In the genomic region with DNA sequence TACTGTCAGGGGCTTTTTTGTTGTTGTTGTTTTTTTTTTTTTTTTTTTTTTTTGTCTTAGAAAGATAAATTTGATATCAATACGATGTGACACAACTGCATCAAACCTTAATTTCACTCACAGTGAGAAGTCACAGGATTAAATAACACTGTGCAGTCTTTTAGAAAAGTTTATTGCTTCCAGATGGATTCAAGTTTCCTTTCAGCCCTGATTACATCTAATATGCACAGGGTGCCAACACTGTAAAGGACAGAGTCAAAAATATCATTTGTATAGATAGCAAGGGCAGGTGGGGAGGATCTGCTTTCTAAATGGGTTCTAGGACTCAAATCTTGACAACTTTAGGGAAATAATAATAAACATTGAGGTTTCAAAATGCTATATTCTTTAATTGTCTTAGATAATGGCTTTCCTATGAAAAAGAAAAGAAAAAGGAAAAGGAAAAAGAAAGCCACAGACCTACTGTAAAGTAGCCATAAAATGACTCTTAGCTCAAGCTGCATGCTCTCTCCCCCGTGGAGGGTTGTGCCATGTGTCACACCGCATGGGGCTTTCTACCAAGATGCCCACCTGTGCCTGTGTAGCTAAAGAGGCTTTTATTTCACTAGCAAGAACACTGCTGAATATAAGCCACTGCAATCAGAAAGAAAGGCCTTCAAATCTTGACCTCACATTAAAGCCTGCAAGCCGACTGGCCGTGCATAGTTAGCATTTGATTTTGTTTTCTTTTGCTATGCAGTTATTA, we compare ENCODE assay signal across 38 mouse cellular contexts. TPM values are rescaled to one million over a fixed set of nuclear protein-coding genes. Genes with fewer than 3 reads are reported as not detected.
A peak's percentile ranks its signal among the peaks of the same experiment; 100 is the strongest.
DNase-seq lines count a peak whose midpoint lies in the region; ATAC-seq and TF ChIP-seq lines count a peak whose summit lies in the region.
"Had no signal": no experiment of that assay in that cellular context is flagged by ENCODE, and none has a peak within 500 bp of the region (broad histone marks: within the 10 kb centered on the region; RNA-seq: fewer than 3 reads in every experiment).

No protein-coding gene starts in this region.

- no peaks in the 10 kb centered on the region for H3K79me2 ChIP-seq in heart, adult 2 months (replicated peaks; ENCODE audit: control insufficient read depth, insufficient read depth, low read length)

- TF ChIP-seq POLR2A in heart, adult 2 months (IDR thresholded peaks at IDR 0.05; ENCODE audit: insufficient read depth, low read depth, low read length) = no peak

- no peak overlapping the region for H3K4me3 ChIP-seq in heart, adult 2 months
- no peak overlapping the region for H3K4me3 ChIP-seq in midbrain, postnatal 0 days (ENCODE audit: low read depth, low read length)
- H3K4me3 ChIP-seq in midbrain, embryonic 14.5 days (replicated peaks; ENCODE audit: low read depth, low read length) = no peak overlapping the region
- H3K4me3 ChIP-seq: embryonic facial prominence, embryonic 13.5 days; forebrain, embryonic 10.5 days; limb, embryonic 10.5 days; limb, embryonic 15.5 days; liver, embryonic 13.5 days; myocyte; neural tube, embryonic 12.5 days had no signal

- no peaks in the 10 kb centered on the region for H3K36me3 ChIP-seq in heart, adult 2 months (ENCODE audit: control insufficient read depth, insufficient read depth, low read length)
- no peaks in the 10 kb centered on the region for H3K36me3 ChIP-seq in midbrain, postnatal 0 days (ENCODE audit: insufficient read depth, low read length)
- no peaks in the 10 kb centered on the region for H3K36me3 ChIP-seq in midbrain, embryonic 14.5 days (ENCODE audit: control insufficient read depth, insufficient read depth, low read length)
- H3K36me3 ChIP-seq: embryonic facial prominence, embryonic 13.5 days; forebrain, embryonic 10.5 days; G1E; limb, embryonic 10.5 days; limb, embryonic 15.5 days; liver, embryonic 13.5 days; neural tube, embryonic 12.5 days had no signal

- no peak for TF ChIP-seq EP300 in heart, adult 2 months (IDR thresholded peaks at IDR 0.05; ENCODE audit: insufficient read depth, low read depth, low read length)

- 81% methylated on average over 5 of the region's 5 CpGs for WGBS in heart, adult 2 months
- WGBS in midbrain, postnatal 0 days = 75% methylated on average over 5 of the region's 5 CpGs
- 78% methylated on average over 5 of the region's 5 CpGs for WGBS in midbrain, embryonic 14.5 days

- no peaks in the 10 kb centered on the region for H3K27me3 ChIP-seq in heart, adult 2 months (ENCODE audit: control insufficient read depth, insufficient read depth, low read length)
- H3K27me3 ChIP-seq in midbrain, postnatal 0 days (ENCODE audit: insufficient read depth, low read length) = no peaks in the 10 kb centered on the region
- H3K27me3 ChIP-seq in midbrain, embryonic 14.5 days (ENCODE audit: control insufficient read depth, insufficient read depth, low read length) = no peaks in the 10 kb centered on the region
- H3K27me3 ChIP-seq: embryonic facial prominence, embryonic 13.5 days; limb, embryonic 15.5 days; liver, embryonic 13.5 days; neural tube, embryonic 12.5 days had no signal

- DNase-seq in heart, adult 11 months = peak; percentile 25
- no peak for DNase-seq in heart, adult 2 months
- DNase-seq in midbrain, postnatal 0 days (ENCODE audit: low spot score) = peak; percentile 81
- no peak for DNase-seq in midbrain, embryonic 14.5 days
- peak; percentile 94 for DNase-seq in cerebellum, adult 9-10 months
- DNase-seq in cerebellum, postnatal 36 days = peak; percentile 84 to 86
- no peak for DNase-seq in urinary bladder, postnatal 4 days (ENCODE audit: low spot score in 2 of 2)
- DNase-seq in adrenal gland, adult (ENCODE audit: inconsistent age in 2 of 2, low spot score in 1 of 2) = no peak
- DNase-seq: adrenal gland, postnatal 25 days; gastrocnemius, postnatal 14 days; heart, postnatal 36 days; kidney, adult 8-10 months; kidney, postnatal 4 days; liver, embryonic 13.5 days; lung, adult 18-20 months; lung, postnatal 4 days; right cerebral cortex, adult 18-20 months; spleen, adult 18-20 months; thymus, adult 18-20 months; thymus, postnatal 25 days had no signal

- H3K4me1 ChIP-seq in heart, adult 2 months (ENCODE audit: control insufficient read depth, insufficient read depth, low read length) = no peaks in the 10 kb centered on the region
- H3K4me1 ChIP-seq in midbrain, postnatal 0 days (ENCODE audit: insufficient read depth, low read length) = no peaks in the 10 kb centered on the region
- no peaks in the 10 kb centered on the region for H3K4me1 ChIP-seq in midbrain, embryonic 14.5 days (ENCODE audit: control insufficient read depth, insufficient read depth, low read length)
- H3K4me1 ChIP-seq: embryonic facial prominence, embryonic 13.5 days; limb, embryonic 15.5 days; liver, embryonic 13.5 days; neural tube, embryonic 12.5 days had no signal

- no peak overlapping the region for H3K9ac ChIP-seq in heart, adult 2 months (ENCODE audit: low read depth, low read length)
- H3K9ac ChIP-seq in midbrain, postnatal 0 days (replicated peaks; ENCODE audit: low read length, poor library complexity, severe bottlenecking) = no peak overlapping the region
- H3K9ac ChIP-seq in midbrain, embryonic 14.5 days (replicated peaks; ENCODE audit: low read length) = no peak overlapping the region
- H3K9ac ChIP-seq: embryonic facial prominence, embryonic 13.5 days; hindbrain, embryonic 14.5 days; limb, embryonic 15.5 days; liver, embryonic 13.5 days; neural tube, embryonic 12.5 days had no signal

- no peak; the same call in 1 of the 2 replicates for ATAC-seq in midbrain, postnatal 0 days (ENCODE audit: low FRiP score)
- no peak for ATAC-seq in midbrain, embryonic 14.5 days (ENCODE audit: low FRiP score, low TSS enrichment)
- ATAC-seq: forebrain, embryonic 16.5 days; intestine, embryonic 16.5 days; lung, postnatal 0 days; midbrain, embryonic 16.5 days; Patski had no signal

- no peak overlapping the region for H3K4me2 ChIP-seq in midbrain, postnatal 0 days (ENCODE audit: low read depth, low read length, poor library complexity, severe bottlenecking)
- H3K4me2 ChIP-seq in midbrain, embryonic 14.5 days (ENCODE audit: low read length) = no peak overlapping the region
- H3K4me2 ChIP-seq: embryonic facial prominence, embryonic 13.5 days; heart, embryonic 11.5 days; hindbrain, embryonic 14.5 days; limb, embryonic 15.5 days; liver, embryonic 13.5 days; neural tube, embryonic 12.5 days had no signal

- no peak overlapping the region for H3K27ac ChIP-seq in heart, adult 2 months
- no peak overlapping the region for H3K27ac ChIP-seq in midbrain, postnatal 0 days (ENCODE audit: low read depth, low read length)
- H3K27ac ChIP-seq in midbrain, embryonic 14.5 days (replicated peaks; ENCODE audit: low read depth, low read length) = no peak overlapping the region
- H3K27ac ChIP-seq: embryonic facial prominence, embryonic 13.5 days; forebrain, embryonic 10.5 days; hindbrain, embryonic 14.5 days; kidney, postnatal 0 days; limb, embryonic 10.5 days; limb, embryonic 15.5 days; liver, embryonic 13.5 days; neural tube, embryonic 12.5 days had no signal

- TF ChIP-seq CTCF in heart, adult 2 months (IDR thresholded peaks at IDR 0.05) = no peak
- TF ChIP-seq CTCF in midbrain, postnatal 0 days (IDR thresholded peaks at IDR 0.05) = no peak

- H3K9me3 ChIP-seq in midbrain, postnatal 0 days (ENCODE audit: low read length) = no peaks in the 10 kb centered on the region
- H3K9me3 ChIP-seq in midbrain, embryonic 14.5 days (ENCODE audit: control insufficient read depth, low read length) = no peaks in the 10 kb centered on the region
- H3K9me3 ChIP-seq: embryonic facial prominence, embryonic 13.5 days; forebrain, embryonic 10.5 days; G1E; limb, embryonic 10.5 days; limb, embryonic 15.5 days; liver, embryonic 13.5 days; neural tube, embryonic 12.5 days had no signal

- intact Hi-C loops in heart, adult 2 months (cut with DNase I) = no loop called here

RNA-seq across cellular contexts. Expression of gene Neurod1, which starts 50.7 kb away (rescaled TPM):
- total RNA-seq in heart, adult 2 months (2021) = not detected
- not detected in 2 replicates for polyA plus RNA-seq in heart, adult 2 months (2012; rRNA removed)
- total RNA-seq in midbrain, postnatal 0 days (2014; rRNA removed) = 3.5 and 16.6 TPM in 2 replicates
- polyA plus RNA-seq in midbrain, postnatal 0 days (2015; fragmentation: Nextera tagmentation; extraction: Ambion mirVana) = 4.1 and 6.2 TPM in 2 replicates
- polyA plus RNA-seq in midbrain, embryonic 14.5 days (2014; fragmentation: Nextera tagmentation; extraction: Ambion mirVana) = 37.0 and 40.2 TPM in 2 replicates
- total RNA-seq: adrenal gland, postnatal 25 days; granulocyte monocyte progenitor cell, adult 5-6 weeks; heart, postnatal 36 days; megakaryocyte-erythroid progenitor cell, adult 5-6 weeks had no signal
- polyA plus RNA-seq: G1E; heart, embryonic 11.5 days; heart, embryonic 16.5 days; kidney, postnatal 0 days; limb, embryonic 10.5 days; limb, embryonic 15.5 days; liver, embryonic 13.5 days; lung, postnatal 0 days; myocyte; Patski had no signal

RNA-seq across cellular contexts. Expression of gene Cerkl, which starts 50.8 kb away (rescaled TPM):
- under 1 TPM; 0.73 to 0.82 TPM for total RNA-seq in heart, adult 2 months (2021)
- polyA plus RNA-seq in heart, adult 2 months (2012; rRNA removed) = 0.47 and 1.5 TPM in 2 replicates
- 0.11 and 0.47 TPM in 2 replicates for total RNA-seq in midbrain, postnatal 0 days (2014; rRNA removed)
- polyA plus RNA-seq in midbrain, postnatal 0 days (2015; fragmentation: Nextera tagmentation; extraction: Ambion mirVana) = 0.72 and 1.5 TPM in 2 replicates
- 1.1 and 3.3 TPM in 2 replicates for polyA plus RNA-seq in midbrain, embryonic 14.5 days (2014; fragmentation: Nextera tagmentation; extraction: Ambion mirVana)
- polyA plus RNA-seq: myocyte, Patski had no signal

Comparison
In these comparisons a context has a peak if more than half of its experiments do, and no peak if none do; other contexts are left out.
1. DNase-seq: peak in heart, adult 11 months (single experiment), midbrain, postnatal 0 days (single experiment), cerebellum, adult 9-10 months (single experiment) and cerebellum, postnatal 36 days (2 of 2); none in heart, adult 2 months (0 of 2), midbrain, embryonic 14.5 days (single experiment), urinary bladder, postnatal 4 days (0 of 2) and adrenal gland, adult (0 of 2).